Mouse (Mus musculus) liver, adult 2 months (tissue): Measurements from ENCODE around the gene Pom121l2. TPM values are rescaled to one million over a fixed set of nuclear protein-coding genes. Genes with fewer than 3 reads are reported as not detected.
A peak's percentile ranks its signal among the peaks of the same experiment; 100 is the strongest.

Experiments
- DNase-seq: peaks from one replicate; pipeline ENCODE4 v3.0.0-alpha.2; 2011; ENCODE audit warnings: low read depth, low spot score; ENCODE audit errors: extremely low read depth
- H3K27ac ChIP-seq: fragments of 200-500 bp; replicated peaks from 2 replicates; pipeline ENCODE4 v1.5.1; 2012; ENCODE audit warnings: low read depth, mild to moderate bottlenecking, control low read depth, inconsistent platforms, low read length; ENCODE audit not compliant: insufficient read depth
- H3K27me3 ChIP-seq: fragments of 200-500 bp; 2 replicates; pipeline ENCODE4 v1.6.1; 2012; ENCODE audit warnings: mild to moderate bottlenecking, moderate library complexity, low read length, inconsistent platforms; ENCODE audit not compliant: control insufficient read depth, insufficient read depth
- H3K36me3 ChIP-seq: fragments of 200-500 bp; 2 replicates; pipeline ENCODE4 v1.6.1; 2012; ENCODE audit warnings: low read length, inconsistent platforms; ENCODE audit not compliant: control insufficient read depth, insufficient read depth
- H3K4me1 ChIP-seq: fragments of 200-500 bp; 2 replicates; pipeline ENCODE4 v1.6.1; 2011; ENCODE audit warnings: low read length; ENCODE audit not compliant: control insufficient read depth, insufficient read depth
- H3K4me3 ChIP-seq: fragments of 200-500 bp; 2 replicates; pipeline ENCODE4 v1.5.1; 2011; ENCODE audit warnings: low read depth, mild to moderate bottlenecking, control low read depth, low read length, moderate library complexity; ENCODE audit not compliant: insufficient read depth
- H3K79me2 ChIP-seq: fragments of 200-500 bp; 2 replicates; pipeline ENCODE4 v1.6.1; 2012; ENCODE audit warnings: inconsistent platforms, mild to moderate bottlenecking, low read length, moderate library complexity; ENCODE audit not compliant: control insufficient read depth, insufficient read depth
- H3K9ac ChIP-seq: fragments of 200-500 bp; 2 replicates; pipeline ENCODE4 v1.6.1; 2012; ENCODE audit warnings: low read depth, mild to moderate bottlenecking, control low read depth, inconsistent platforms, low read length
- CTCF ChIP-seq: fragments of 200-500 bp; IDR thresholded peaks from 2 replicates; pipeline ENCODE4 v1.5.1; 2011; ENCODE audit warnings: low read depth, low read length, control low read depth
- POLR2A ChIP-seq: fragments of 200-500 bp; IDR thresholded peaks from 2 replicates; pipeline ENCODE4 v1.6.1; 2011; ENCODE audit warnings: low read length, control low read depth; ENCODE audit not compliant: insufficient read depth; ENCODE audit errors: extremely low read depth
- WGBS: fragments of 180-500 bp; shearing (Covaris S2); methylation state at CpG from one replicate; pipeline ENCODE4 v1.1.7; 2018; 5-methylcytosine and 5-hydroxymethylcytosine counted together
- polyA plus RNA-seq: library from polyadenylated mRNA; depleted of rRNA; stranded (reverse); fragments of >200 nt; gene quantifications from 2 replicates; pipeline ENCODE4 v1.2.3, GENCODE M21; 2012
- total RNA-seq: library from RNA; depleted of rRNA; stranded (reverse); fragments of >200 nt; gene quantifications from 2 replicates; pipeline ENCODE4 v1.2.3, GENCODE M21; 2014

Pom121l2 gene
- total and polyA plus RNA-seq, 2 experiments: not detected

DNA sequence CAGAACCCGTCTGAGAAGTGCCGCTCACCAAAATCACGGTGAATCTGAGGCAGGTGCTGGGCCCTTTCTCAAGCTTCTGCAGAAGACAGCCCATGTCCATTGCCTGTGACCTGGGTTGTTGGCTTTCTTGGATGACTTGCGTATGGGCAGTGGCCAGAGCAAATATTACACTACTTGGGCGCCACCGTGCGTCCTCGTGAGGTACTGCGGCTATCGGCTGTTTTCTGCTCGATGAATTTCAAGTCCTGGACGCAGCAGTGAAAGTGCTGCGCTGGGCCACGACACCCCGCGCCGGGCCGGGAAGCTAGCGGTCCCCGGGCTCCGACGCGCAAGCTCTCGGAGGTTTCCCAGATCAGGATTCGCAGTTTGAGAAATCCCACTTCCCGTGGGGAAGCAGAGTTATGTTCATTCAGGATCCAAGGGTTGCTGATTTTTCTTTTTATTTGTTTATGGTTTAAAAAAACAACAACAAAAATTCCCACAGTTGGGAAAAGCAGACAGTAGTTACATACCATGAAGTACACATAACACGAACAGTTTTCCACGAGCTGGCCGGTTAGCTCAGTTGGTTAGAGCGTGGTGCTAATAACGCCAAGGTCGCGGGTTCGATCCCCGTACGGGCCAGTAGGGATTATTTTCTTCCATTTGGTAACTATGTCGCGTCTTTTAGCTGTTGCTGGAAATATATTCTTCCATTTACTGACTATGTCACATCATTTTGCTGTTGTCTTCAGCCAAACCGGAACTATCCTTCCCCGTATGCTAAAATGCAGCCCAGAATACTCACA is 47.9 kb downstream of the Pom121l2 start:
- Histone ChIP-seq H3K36me3 (no peaks in the 10 kb centered on the region), H3K27me3 (no peaks in the 10 kb centered on the region), H3K27ac (peak overlapping the region; percentile 65), H3K79me2 (no peaks in the 10 kb centered on the region), H3K4me3 (peak overlapping the region; percentile 64), H3K9ac (peak overlapping the region; percentile 79), H3K4me1 (peaks cover 4% of the 10 kb centered on the region; the same call in 1 of the 2 replicates)
- 1% methylated on average over 40 of the region's 40 CpGs for WGBS
- peak; percentile 88 for DNase-seq
- peak; percentile 99 for TF ChIP-seq CTCF
- TF ChIP-seq POLR2A: no peak

DNA sequence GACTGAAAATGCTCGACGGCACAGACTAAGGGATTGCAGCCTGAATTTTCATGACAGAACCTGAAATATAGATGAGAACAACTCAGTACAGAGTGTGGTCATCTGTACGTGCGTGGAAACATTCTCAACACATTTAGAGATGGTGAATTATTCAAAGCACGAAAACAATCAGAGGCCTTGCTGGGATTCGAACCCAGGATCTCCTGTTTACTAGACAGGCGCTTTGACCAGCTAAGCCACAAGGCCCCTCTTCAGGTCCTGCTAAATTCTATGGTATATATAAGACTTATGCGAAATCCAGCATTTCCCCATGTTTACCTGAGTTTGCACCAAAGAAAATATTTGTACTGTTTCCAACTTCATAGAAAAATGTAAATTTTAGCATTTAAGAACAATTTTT is 48.9 kb downstream of the Pom121l2 start:
- no peak for TF ChIP-seq POLR2A
- TF ChIP-seq CTCF: no peak
- Histone ChIP-seq H3K4me3 (no peak overlapping the region), H3K9ac (no peak overlapping the region), H3K4me1 (peaks cover 7% of the 10 kb centered on the region; the same call in 1 of the 2 replicates), H3K79me2 (no peaks in the 10 kb centered on the region), H3K36me3 (no peaks in the 10 kb centered on the region), H3K27ac (no peak overlapping the region), H3K27me3 (no peaks in the 10 kb centered on the region)
- 58% methylated on average over 8 of the region's 8 CpGs for WGBS
- DNase-seq: no peak

DNA sequence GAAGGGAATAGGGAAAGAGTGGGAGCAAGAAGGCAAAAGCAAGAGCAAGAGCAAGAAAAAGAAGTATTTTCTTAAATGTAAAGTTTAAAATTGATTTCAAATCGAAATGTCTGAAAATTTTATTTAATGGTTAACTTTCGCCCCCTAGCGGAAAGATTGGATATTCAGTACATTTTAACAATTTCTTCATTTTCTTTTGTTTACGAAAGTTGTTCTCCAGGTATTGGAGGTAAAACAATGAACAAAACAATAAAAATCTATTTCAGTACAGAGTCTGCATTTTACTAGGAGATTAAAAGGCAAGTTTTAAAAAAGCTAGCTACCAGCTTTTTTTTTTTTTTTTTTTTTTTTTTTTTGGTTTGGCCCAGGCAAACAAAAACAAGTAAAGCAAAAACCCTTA is 49.5 kb downstream of the Pom121l2 start:
- DNase-seq: peak; percentile 57
- 4% methylated on average over 4 of the region's 4 CpGs for WGBS

DNA sequence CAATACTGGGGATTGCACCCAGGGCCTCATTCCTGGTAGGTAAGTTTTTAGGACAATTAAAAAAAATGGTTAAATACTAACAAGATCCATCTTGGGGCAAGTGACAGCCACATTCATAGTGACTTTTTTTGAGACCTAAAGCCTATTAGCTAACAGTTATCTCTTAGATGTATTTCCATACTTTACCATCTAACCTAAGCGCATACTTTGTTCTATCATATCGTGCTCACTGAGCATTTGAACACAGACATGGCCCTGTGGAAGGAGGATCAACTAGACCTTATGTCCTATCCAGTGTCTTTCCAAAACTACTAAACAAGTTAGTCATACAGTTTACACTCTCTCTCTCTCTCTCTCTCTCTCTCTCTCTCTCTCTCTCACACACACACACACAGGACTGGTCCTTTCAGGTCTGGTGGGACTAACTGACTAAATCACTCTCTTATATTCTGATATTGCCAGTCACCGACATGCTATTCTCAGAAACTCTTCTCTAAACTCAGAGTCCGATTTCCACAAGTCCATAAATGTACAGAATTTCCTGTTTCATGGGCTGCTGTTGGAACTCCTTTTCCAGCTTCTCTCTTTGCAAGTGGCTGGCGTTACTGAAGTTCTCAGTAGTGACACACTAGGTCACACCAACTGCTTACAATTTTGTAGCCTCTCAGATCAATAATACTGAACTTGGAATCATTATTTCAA is 52.9 kb downstream of the Pom121l2 start:
- Histone ChIP-seq H3K9ac (peak overlapping the region; percentile 38; the same call in 1 of the 2 replicates), H3K27ac (peak overlapping the region; percentile 70), H3K4me3 (no peak overlapping the region), H3K27me3 (no peaks in the 10 kb centered on the region), H3K36me3 (no peaks in the 10 kb centered on the region), H3K79me2 (no peaks in the 10 kb centered on the region), H3K4me1 (peaks cover 8% of the 10 kb centered on the region; the same call in 1 of the 2 replicates)
- TF ChIP-seq POLR2A: no peak
- TF ChIP-seq CTCF: no peak
- no peak for DNase-seq
- 40% methylated on average over 5 of the region's 5 CpGs for WGBS

More for the DNA sequence above, 49.5 kb downstream of the Pom121l2 start:
- no peak overlapping the region for H3K27ac ChIP-seq
- no peaks in the 10 kb centered on the region for H3K79me2 ChIP-seq
- H3K4me1 ChIP-seq: peaks cover 7% of the 10 kb centered on the region; the same call in 1 of the 2 replicates
- no peaks in the 10 kb centered on the region for H3K36me3 ChIP-seq
- no peaks in the 10 kb centered on the region for H3K27me3 ChIP-seq
- TF ChIP-seq CTCF (peak; percentile 59), POLR2A (no peak)
- H3K4me3 ChIP-seq: no peak overlapping the region
- no peak overlapping the region for H3K9ac ChIP-seq

DNA sequence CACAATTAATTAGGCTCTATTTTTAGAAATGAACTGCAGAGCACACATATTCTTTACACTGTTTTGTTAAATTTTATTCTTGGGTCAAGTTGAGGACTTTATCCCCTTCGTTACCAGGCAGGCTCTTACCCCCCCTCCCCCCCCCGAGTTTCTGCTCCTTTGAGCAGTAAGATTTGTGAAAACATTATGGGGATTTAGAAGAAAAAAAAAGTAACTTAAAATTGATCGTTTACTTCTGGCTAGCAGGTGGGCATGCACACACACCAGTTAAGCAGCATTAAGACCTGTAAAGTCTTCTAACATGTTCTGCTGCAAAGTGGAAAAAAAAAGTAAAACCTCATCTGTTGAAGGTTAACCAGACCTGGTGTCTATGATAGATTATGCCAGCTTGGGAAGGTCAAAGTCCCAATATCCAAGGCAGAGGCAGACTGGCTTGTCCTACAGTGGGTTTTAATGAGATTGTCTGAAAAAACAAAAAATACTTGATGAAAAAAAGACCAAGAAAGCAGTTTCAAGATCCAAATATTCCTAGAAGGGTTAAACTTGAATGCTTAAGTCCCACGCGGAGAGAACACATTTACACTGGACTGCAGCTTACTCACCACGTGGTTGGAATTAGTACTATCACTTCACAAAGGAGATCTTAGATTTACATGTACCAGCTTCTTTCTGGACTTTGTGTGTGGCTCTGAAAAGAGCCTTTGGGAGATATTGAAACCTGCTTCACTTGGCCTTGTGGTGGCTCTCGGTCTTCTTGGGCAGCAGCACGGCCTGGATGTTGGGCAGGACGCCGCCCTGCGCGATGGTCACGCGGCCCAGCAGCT is 53.7 kb downstream of the Pom121l2 start:
- DNase-seq: peak; percentile 94
- Histone ChIP-seq H3K4me1 (peaks cover 8% of the 10 kb centered on the region; the same call in 1 of the 2 replicates), H3K27me3 (no peaks in the 10 kb centered on the region), H3K36me3 (no peaks in the 10 kb centered on the region), H3K27ac (peak overlapping the region; percentile 71), H3K79me2 (no peaks in the 10 kb centered on the region), H3K9ac (0 out of 2 replicates have a peak overlapping the region, but pooled peaks have one; percentile 48), H3K4me3 (0 out of 2 replicates have a peak overlapping the region, but pooled peaks have one; percentile 21)
- no peak for TF ChIP-seq POLR2A
- TF ChIP-seq CTCF: no peak
- WGBS: 2% methylated on average over 14 of the region's 14 CpGs
